Mouse (Mus musculus) B cell, adult 67 days (primary cell): ENCODE data around the gene Gpr101. TPM values are rescaled to one million over a fixed set of nuclear protein-coding genes. Genes with fewer than 3 reads are reported as not detected.

Source experiments
- total RNA-seq, 2 experiments: library from RNA; stranded (reverse); gene quantifications; 4 replicates each; pipeline ENCODE4 v1.2.4; 2023

Gpr101 gene
- total RNA-seq: not detected

DNA sequence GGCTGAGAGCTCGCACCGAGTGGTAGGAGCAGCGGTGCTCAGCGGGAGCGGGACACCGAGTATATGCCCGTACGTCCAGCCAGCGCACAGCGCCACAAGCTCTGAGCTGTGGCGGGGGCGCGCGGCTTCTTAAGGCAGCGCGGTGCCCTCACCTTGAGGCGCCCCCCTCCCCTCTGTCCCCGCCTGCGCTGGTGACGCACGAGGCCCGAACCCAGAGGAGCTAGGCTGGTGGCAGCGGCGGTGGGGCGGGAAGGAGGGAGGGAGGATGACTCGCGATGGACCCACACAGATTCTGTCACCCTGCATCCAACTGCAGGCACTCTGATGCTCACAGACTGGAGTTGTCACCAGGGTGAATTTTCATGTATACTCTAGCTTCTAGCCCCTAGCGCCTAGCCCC is at the start of gene Gpr101:
Gene Gpr101, minus strand, starts transcription at position 124 of the 400 bp plus-strand sequence.

Other genes starting within 250 kb of the Gpr101 start
- 100 to 1,000 TPM; 113 to 135 TPM for gene Arhgef6, start 165.0 kb downstream of the Gpr101 start, total RNA-seq
- 10 to 100 TPM; 66.0 to 66.5 TPM for gene Rbmx, start 110.7 kb downstream of the Gpr101 start, total RNA-seq
- gene Gm364, start 94.6 kb downstream of the Gpr101 start, total RNA-seq: not detected